Mouse (Mus musculus) kidney, postnatal 36 days (tissue): ENCODE results near the gene Sorcs1.

Source experiments
- DNase-seq, 2 experiments: peaks; one replicate each; pipeline ENCODE4 v3.0.0; 2021 to 2022; ENCODE audit warnings: mixed read lengths in 2 of 2

Gene Sorcs1

DNA sequence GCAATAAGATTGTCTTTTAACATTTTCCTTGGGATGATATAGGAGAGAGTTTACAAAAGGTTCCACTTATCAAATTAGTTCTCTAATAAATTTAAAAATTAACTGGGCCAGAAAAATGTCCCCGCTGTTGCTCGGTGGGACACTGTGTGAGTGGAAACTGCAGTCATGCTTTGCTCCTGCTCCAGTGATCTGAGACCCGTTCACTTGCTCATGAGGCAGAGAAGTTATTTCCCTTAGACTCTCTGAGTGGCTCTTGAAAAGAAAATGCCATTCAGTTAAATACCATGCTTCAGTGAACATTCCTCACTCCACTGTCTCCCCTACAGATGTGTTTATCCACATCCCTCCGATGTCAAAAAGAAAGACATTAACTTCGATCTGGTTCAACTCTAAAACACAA is 144.4 kb downstream of the Sorcs1 start:
- no peak for DNase-seq

DNA sequence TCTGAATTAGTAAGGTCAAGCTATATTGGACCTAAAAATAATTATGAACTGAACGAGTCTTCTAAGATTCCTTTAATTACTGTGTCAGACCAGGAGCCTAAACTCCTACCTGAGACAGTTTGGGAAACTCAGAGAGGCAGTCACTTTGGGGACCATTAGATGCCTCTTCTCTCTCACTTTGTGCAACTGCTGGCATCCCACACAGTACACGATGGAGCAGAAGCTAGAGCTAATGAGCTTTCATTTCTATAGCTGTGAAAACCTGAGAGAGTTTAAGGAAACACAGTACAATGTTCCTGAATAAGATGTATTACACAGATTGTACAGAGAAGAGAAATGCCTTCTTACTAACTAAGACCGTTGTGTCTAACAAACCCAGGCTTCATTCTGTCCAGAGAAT is 150.6 kb downstream of the Sorcs1 start:
- DNase-seq: no peak

- no peak for DNase-seq
Observed at GRCm38 (mm10) chr19:50526094-50526493, 152.4 kb downstream of the Sorcs1 start.

GRCm38 (mm10) chr19:50521943-50522342 is 156.5 kb downstream of the Sorcs1 start:
- no peak for DNase-seq

GRCm38 (mm10) chr19:50515059-50515673 is 163.3 kb downstream of the Sorcs1 start:
- DNase-seq: no peak

DNA sequence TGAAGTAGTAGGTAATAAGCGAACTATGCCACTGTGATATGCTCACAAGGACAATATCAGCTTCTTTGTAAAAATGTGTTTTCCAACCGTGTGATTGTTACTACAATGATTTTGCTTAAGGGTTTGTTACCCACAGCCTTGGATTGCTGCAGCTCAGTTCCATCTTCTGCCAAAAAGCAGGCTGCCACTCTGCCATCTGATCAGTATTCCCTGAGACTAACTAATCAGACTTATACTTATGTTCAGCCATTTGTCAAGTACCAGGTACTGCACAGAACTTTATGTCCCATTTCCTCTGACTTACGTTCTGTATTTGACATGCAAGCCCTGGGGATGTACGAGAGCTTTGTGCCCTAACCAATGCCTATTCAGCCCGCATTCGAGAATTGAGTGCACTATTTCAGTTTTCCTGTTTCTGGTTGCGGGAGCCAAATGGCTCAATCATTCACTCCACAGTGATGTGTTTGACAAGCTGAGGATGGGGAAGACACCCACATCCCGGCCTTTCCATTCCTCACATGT is 164.1 kb downstream of the Sorcs1 start:
- DNase-seq: no peak

GRCm38 (mm10) chr19:50502816-50503215 is 175.6 kb downstream of the Sorcs1 start:
- DNase-seq: no peak

DNA sequence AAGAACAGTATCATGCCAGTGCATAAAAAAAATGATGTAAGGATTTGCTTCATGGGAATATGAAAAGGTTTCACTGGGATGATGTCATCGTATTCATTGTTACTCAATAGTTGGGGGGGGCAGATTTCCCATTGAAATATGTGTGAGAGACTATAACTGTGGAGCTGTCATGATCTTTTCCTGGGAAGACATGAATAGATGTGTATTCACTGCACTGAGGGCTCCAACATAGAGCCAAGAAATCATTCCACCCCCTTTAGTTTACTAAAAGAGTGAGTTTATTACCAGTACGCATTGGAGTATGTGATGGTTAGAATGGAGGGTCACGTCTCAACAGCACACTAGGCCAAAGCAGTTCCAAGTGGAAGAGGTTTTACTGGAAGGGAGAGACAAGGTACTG is 187.3 kb downstream of the Sorcs1 start:
- no peak for DNase-seq

- DNase-seq: no peak
Observed at GRCm38 (mm10) chr19:50490721-50491120, 187.7 kb downstream of the Sorcs1 start.

DNA sequence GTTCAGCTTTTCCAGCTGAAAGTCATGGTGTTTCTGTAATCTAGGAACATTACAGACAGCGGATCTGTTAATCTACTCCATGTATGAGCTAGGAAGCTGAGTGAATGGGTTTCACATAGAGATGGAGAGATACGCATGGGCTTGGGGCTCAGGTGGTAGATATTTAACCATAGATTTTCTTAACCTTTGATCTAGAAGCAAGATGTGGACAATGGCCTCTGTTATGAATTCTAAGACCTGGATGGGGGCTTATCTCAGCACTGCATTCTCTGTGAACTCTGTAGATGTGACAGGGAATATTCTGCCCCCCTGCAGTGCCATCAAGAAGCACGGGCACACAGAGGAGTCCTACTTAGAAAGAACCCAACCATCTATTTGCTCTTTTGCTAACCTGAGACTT is 188.7 kb downstream of the Sorcs1 start:
- DNase-seq: no peak

- no peak for DNase-seq
Observed at GRCm38 (mm10) chr19:50488421-50488820, 190.0 kb downstream of the Sorcs1 start.

DNA sequence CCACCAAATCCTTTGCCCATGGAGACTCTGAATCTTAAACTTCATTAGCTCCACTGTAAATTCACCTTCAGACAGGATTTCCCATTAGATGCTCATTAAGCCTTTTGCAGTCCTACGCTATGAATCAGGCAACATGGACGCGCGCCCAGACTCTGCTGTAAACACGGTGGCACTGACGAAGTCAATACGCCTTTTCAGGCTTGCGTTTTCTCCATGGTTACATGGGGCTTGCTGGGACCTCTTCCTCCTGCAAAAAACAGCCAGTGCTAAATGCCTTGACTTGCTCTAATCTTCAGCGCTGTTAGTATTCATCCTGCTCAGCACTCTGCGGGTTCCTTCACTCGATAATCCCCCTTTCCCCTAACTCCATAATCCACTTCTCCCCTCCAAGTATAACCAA is 190.7 kb downstream of the Sorcs1 start:
- DNase-seq: no peak

DNA sequence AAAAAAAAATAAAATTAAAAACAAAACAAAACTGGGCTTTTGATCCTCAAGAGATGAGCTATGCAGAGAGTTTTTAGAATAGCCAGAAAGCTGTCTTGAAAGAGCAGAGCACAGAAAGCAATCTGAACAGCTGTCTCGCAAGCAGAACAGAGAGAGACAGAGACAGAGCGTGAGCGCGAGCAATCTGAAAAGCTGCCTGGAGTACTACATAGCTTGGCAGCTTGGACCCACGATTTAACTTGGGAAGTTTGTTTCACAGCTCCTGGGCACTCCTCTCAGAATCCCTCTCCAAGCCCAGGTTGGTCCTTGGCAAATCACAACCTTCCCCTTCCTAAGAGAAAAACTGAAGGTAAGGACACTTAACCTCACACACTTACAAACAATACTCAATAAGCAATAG is 192.1 kb downstream of the Sorcs1 start:
- DNase-seq: no peak

GRCm38 (mm10) chr19:50476774-50477173 is 201.7 kb downstream of the Sorcs1 start:
- DNase-seq: no peak

DNA sequence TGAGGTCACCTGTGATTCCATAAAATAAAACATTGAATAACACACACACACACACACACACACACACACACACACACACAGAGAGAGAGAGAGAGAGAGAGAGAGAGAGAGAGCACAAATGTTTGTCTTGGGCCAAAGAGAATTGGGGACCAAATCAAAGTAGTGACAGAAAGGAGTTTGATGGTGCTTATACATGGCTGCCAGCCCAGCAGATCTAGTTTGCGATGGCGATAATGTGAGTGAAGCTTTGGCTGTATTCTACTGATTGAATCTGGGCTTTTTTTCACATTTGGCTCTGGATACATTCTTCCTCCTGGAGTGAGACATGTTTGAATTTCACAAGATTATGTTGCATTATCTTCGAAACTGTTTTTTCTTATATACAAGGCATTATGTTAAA is 209.9 kb downstream of the Sorcs1 start:
- DNase-seq: no peak

- peak in 1 of 2 experiments; percentile 2 for DNase-seq
Observed at GRCm38 (mm10) chr19:50464811-50465210, 213.6 kb downstream of the Sorcs1 start.

GRCm38 (mm10) chr19:50458581-50458980 is 219.9 kb downstream of the Sorcs1 start:
- DNase-seq: no peak

DNA sequence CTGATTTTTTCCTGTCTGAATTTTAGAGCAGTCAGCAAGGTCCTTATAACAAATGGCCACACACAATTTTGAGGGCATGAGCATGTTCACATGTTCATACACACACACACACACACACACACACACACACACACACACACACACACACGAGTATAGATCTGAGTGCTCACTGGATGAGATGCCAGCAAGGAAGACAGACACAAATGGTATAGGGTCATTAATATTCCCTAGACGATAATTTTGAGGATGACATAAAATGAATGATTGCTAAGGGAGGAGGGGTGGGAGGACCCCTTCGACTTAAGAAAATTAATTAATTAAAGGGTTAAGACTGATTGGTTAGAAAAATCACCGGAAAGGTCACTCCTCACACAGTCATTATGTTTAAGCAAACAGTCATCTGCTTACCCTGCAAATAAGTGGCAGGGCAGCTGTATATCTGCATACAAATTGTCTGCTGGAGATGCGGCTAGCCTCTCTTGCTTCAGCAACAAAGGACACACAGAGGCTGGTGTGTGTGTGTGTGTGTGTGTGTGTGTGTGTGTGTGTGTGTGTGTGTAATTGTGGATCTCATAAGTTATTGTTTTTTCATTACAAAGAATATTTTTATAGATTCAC is 221.1 kb downstream of the Sorcs1 start:
- DNase-seq: no peak

DNA sequence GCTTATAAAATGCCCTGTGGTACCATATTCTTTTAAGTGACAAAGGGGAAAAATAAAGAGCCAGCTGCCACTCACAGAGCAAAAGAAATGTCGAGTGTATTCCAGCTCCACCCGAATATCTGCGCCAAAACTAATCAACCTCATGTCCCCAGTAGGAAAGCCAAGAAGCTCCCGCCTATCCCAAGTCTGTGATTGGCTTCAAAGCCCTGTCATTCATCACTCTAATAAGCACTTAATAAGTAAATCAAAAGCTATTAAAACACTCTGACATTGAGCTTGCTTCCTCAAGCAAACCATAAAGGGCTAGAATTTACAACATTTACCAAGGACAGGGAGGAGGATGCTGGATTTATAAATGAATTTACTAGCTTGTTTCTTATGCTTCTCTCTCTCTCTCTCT is 237.3 kb downstream of the Sorcs1 start:
- no peak for DNase-seq

DNA sequence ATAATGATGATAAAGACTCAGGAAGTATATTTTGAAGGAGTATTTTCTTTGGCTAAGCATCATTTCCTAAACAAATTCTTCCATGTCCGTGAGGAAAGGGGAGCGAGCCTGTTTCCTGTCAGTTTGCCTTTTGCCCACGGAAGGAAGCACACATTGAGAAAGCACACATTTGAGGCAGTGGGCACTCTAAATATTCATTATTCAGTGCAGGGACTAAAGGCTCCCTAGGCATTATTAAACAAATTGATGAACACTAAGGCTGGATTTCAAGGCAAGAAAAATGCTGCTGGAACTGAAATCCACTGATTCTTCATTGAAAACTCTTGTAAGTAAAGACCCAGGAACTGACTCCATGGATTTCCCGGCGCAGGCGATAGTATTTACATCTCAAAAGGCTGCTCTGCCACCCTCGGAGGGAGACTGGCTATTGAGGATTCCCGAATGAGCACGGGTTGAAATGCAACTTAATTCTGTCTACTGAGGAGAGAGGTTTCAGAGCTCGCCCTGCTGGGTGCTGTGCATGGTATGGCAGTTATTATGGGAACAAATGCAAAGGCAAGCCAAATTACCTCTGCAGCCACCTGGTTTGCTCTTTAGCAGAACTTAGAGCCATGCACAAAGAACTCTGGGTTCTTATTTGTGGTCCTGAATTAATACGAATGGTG is 238.1 kb downstream of the Sorcs1 start:
- DNase-seq: no peak

GRCm38 (mm10) chr19:50439464-50439881 is 239.0 kb downstream of the Sorcs1 start:
- no peak for DNase-seq

- DNase-seq: peak in 1 of 2 experiments; percentile 49
Observed at GRCm38 (mm10) chr19:50422928-50423327, 255.5 kb downstream of the Sorcs1 start.

DNA sequence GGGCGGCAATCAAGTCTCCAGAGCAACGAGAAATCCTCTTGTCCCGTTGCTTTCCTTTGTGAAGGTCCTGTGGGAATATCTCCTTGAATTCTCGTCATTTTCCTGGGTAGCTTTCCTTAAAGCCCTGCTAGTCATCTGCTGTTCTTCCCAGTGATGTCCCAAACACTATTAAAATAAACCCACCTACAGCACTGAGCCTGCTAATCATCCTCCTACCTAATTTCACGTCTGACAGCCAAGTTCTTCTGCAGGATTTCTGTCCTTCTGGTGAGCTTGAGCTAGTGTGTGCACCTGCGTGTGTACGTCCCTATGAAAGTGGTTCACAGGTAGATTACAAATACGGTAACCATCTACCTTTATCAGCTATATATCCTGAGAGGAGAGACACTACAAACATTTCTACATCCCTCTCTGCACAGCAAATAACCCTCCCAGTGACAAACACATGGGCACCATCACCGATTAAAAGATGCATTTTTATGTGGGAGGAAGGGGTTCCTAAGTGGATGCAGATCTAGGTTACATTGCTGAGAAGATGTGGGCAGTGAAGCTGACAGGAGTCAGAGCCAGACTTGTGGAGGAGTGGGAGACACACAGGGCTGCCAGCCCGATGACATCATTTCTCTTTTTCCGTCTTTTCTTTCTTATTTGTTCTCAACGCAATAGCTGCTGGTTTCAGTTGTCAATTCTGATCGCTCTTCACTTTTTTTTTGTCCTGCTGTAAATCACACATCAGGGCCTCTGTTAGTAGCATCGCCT is 259.3 kb downstream of the Sorcs1 start:
- no peak for DNase-seq
